Mouse (Mus musculus): ENCODE measurements around the gene Ikzf1.

The Ikzf1 gene

DNA sequence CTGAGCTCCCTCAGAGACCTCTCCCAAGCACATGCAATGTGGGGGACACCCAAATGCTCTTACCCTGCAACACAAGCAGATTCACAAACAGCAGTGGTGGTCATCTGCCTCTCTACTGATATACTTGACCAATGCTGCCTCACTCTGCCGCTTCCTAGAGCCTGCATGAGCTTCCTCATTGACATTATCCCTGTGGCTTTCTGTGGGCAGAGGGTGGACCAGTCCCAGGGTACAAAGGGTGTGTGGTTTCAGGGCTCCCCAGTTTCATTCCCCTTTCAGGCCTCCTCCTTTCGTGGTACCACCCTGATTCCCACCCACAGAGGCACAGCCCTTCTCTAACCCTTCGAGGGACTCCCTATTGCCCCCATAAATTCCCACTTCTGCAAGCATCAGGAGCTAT lies 92.4 kb downstream of the Ikzf1 start:
- POLR2A ChIA-PET, result interaction anchor here in 1 of 4 experiments (0.7 kb wide), 1 partner anchor 15 kb away, joined by 3 read pairs; no protein-coding TSS in a partner anchor
- CTCF ChIA-PET, result interaction anchor here in 1 of 4 experiments (1.2 kb wide), 1 partner anchor 11 kb away, joined by 4 read pairs; no protein-coding TSS in a partner anchor

DNA sequence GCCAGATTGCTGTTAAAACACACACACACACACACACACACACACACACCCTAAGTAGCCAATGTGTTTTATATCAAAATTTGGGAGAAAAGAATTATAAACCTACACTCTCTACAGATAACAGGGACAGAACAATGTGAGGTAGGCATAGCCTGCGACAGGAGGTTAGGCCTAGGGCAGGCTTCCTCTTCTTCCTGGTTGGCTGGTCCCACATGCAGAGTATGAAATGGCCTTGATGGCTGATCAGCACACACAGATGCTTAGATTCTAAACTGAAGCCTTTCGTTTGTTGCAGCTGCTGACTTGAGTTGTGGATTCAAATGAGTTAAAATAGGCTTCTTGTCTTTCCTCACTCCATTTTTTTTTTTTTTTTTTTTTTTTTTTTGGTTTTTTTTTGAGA lies 93.0 kb downstream of the Ikzf1 start:
- ChIA-PET POLR2A (interaction anchor here in 1 of 4 experiments (0.7 kb wide), 1 partner anchor 14 kb away, joined by 3 read pairs; no protein-coding TSS in a partner anchor), CTCF (interaction anchor here in 1 of 4 experiments (1.7 kb wide), 1 partner anchor 11 kb away, joined by 5 read pairs; no protein-coding TSS in a partner anchor)

DNA sequence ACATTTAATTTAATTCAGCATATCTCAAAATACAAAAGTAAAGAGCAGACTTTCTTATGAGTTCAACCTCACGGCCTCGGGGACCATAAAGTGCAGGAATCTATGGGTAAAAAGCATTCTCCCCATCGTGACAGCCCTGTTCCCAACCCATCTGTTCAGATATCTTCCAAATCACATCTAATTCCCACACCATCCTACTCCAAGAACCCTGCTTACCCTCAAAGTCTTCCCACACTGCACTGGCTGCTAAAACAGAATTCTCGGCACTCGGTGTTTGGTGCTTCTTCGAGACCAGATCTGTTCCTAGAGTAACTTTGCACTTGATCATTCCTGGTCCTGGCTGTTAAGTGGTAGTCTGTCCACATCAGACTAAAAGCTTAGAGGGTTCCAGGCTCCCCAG lies 93.5 kb downstream of the Ikzf1 start:
- CTCF ChIA-PET, result interaction anchor here in 2 of 4 experiments (0.5 to 3.1 kb wide), 3 partner anchors 10 to 31 kb away, joined by 4 to 16 read pairs (median 5); no protein-coding TSS in a partner anchor
- POLR2A ChIA-PET, result no interaction called here

DNA sequence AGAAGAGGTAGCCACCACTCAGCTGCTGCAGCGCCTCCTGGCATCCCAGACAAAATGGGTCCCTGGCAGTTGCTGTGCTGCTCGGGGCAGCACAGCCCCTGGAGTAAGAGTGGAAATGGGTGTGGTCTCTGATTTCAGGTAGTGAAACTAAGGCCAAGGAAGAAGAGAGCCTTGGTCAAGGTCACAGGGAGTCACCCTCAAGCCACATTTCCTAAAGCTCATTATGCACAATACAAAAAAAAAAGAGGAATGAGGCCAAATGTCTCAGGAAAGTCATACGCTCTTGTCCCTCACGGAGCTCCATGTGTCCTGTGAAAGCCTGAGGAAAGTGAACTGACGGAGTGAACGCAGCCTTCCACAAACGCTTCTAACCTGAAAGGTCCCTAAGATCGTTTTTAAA lies 96.9 kb downstream of the Ikzf1 start:
- CTCF ChIA-PET, result interaction anchor here in 1 of 4 experiments (0.6 kb wide), 1 partner anchor 152 kb away, joined by 3 read pairs; no protein-coding TSS in a partner anchor

DNA sequence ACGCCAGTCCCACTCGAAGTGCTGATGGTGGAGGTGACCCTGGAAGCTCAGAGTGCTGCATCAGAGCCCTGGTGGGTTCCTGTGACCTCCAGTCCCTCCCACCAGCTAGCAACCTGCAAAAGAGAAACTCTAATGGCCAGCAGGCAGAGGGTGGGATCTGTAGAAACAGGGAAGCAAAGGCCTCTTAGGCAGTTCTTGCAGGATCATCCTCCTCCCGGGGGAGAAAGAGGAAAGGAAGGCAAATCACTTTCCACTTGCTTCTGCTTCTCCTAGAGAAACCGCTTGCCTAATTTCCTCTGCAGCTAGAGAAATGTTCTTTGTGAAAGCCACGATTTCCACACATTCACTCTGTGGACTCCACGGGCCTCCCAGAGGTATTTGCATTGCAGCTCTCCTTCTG lies 100.7 kb downstream of the Ikzf1 start:
- CTCF ChIA-PET, result interaction anchor here in 1 of 4 experiments (3.2 kb wide), 1 partner anchor 228 kb away, joined by 10 read pairs; no protein-coding TSS in a partner anchor

More for the DNA sequence above, 96.9 kb downstream of the Ikzf1 start:
- POLR2A ChIA-PET, result interaction anchor here in 2 of 4 experiments (0.8 to 1.5 kb wide), 2 partner anchors 27 kb away, joined by 5 to 6 read pairs; partner anchors contain the start of gene Fignl1 (in 2 of the 2)

DNA sequence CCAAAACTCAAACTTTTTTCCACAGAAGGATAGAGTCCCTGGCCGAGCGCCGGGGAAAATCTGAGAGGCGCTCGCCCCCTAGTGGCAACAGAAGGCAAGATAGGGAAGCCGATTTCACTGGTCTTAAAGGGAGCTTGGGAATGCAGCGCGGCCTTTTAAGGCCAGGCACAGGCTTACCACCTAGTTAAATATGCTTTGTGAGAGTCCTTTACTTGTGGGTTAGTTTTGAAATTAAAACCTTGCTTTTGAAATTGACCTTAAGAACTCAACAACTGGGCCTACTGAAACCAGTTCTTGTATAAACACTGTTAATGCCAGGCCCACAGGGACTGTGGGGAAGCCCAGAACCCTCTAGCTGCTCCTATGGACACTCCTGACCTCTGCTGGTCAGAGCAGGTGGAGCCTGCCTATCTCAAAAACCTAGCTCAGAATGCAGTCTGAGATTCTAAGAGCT lies 103.7 kb downstream of the Ikzf1 start:
- POLR2A ChIA-PET, result interaction anchor here (0.6 to 2.9 kb wide), 30 partner anchors 9 to 327 kb away, joined by 3 to 35 read pairs (median 6); partner anchors contain the start of genes Spata48 (in 3 of the 4), Zpbp (in 3 of the 4) and Fignl1 (in 2 of the 4)

More for the DNA sequence above, 100.7 kb downstream of the Ikzf1 start:
- POLR2A ChIA-PET, result interaction anchor here in 2 of 4 experiments (0.6 to 1.5 kb wide), 3 partner anchors 14 to 23 kb away, joined by 3 read pairs; partner anchors contain the start of gene Fignl1 (in 1 of the 2)

DNA sequence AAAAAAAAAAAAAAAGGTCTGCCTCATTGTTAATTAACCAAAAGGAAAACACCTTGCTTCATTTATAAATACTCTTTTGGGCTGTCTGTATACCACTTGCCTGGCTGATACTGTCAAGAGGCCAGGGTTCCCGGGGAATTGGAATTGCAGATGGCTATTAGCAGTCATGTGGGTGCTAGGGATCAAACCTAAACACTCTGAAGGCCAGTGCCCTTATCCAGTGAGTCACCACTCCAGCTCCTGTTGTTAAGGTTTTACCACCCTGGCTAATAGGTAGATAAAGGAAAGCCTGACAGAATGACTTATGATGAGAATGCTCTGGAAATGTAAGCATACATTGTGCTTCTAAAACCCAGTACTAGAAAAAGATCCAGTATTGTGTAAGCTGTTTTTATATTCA lies 109.8 kb downstream of the Ikzf1 start:
- ChIA-PET CTCF (interaction anchor here in 3 of 4 experiments (0.7 to 1.3 kb wide), 3 partner anchors 25 to 184 kb away, joined by 4 to 6 read pairs (median 5); no protein-coding TSS in a partner anchor), POLR2A (interaction anchor here (0.5 to 9.2 kb wide), 9 partner anchors 13 to 332 kb away, joined by 3 to 118 read pairs (median 4); partner anchors contain the start of genes Fignl1 (in 2 of the 4), Spata48 (in 1 of the 4) and Zpbp (in 1 of the 4))

More for the DNA sequence above, 103.7 kb downstream of the Ikzf1 start:
- CTCF ChIA-PET, result interaction anchor here (0.5 to 3.3 kb wide), 152 partner anchors 8 to 1328 kb away, joined by 3 to 79 read pairs (median 4); partner anchors contain the start of genes Fignl1 (in 4 of the 4), Spata48 (in 4 of the 4) and Zpbp (in 4 of the 4)

DNA sequence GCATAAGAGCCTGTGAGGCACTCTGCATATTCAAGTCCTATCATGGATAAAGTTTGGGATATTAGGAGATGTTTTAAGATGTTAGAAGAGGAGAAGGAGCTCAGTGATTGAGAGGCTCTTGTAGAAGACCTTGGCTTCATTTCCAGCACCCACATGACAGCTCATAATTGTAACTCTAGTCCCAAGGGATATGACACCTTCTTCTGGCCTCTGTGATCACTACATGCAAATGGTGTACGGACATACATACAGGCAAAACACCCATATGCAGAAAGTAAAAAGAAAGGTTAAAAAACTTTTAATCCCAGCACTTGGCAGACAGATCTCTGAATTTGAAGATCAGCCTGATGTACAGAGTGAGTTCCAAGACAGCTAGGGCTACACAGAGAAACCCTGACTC lies 113.9 kb downstream of the Ikzf1 start:
- POLR2A ChIA-PET, result interaction anchor here (0.5 to 9.2 kb wide), 15 partner anchors 9 to 337 kb away, joined by 3 to 118 read pairs (median 5); partner anchors contain the start of genes Fignl1 (in 3 of the 4), Spata48 (in 1 of the 4) and Zpbp (in 1 of the 4)
- CTCF ChIA-PET, result interaction anchor here (0.9 to 1.6 kb wide), 5 partner anchors 10 to 176 kb away, joined by 3 to 13 read pairs (median 4); partner anchors contain the start of gene Fignl1 (in 1 of the 4)

DNA sequence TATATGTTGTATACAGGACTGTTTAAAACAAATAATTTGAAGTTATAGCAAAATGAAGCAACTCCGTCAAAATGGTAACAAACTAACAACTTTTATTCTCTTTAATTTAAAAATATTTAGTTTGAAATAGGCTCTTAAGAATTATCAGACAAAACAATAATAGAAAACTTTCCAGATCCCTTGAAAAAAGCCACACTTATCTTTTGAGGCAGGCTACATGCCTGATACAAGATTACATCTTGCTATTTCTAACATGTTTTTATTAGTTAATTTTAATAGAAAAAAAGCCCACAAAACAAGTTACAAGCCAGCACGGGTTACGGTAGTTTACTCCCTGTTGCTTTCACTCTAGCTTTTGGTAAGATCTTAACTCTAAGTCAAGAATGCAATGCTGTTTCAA lies 115.5 kb downstream of the Ikzf1 start:
- CTCF ChIA-PET, result interaction anchor here in 3 of 4 experiments (0.9 to 3.2 kb wide), 5 partner anchors 12 kb away, joined by 3 to 15 read pairs (median 5); no protein-coding TSS in a partner anchor
- POLR2A ChIA-PET, result interaction anchor here in 3 of 4 experiments (0.6 to 9.2 kb wide), 13 partner anchors 8 to 99 kb away, joined by 3 to 118 read pairs (median 5); partner anchors contain the start of gene Fignl1 (in 2 of the 3)

DNA sequence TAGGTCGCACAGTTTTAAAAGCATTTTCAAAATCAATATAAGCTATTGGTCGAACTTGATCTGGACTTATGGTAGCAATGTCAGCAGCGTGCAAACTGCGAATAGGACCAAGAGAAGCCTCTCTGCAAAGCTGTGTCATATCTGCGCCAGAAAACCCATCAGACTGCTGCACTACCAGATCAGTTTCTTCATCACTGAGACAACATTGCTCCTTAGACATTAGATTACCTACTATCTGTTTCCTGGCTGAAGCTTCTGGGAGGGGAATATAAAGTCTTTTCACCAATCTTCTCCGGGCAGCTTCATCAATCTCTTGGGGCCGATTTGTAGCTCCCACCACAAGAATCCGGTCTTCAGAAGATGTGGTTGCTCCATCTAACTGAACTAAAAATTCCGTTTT lies 116.3 kb downstream of the Ikzf1 start:
- CTCF ChIA-PET, result interaction anchor here (0.6 to 3.2 kb wide), 6 partner anchors 8 to 13 kb away, joined by 3 to 15 read pairs (median 6); no protein-coding TSS in a partner anchor
- POLR2A ChIA-PET, result interaction anchor here in 3 of 4 experiments (0.6 to 9.2 kb wide), 13 partner anchors 7 to 134 kb away, joined by 3 to 118 read pairs (median 5); partner anchors contain the start of gene Fignl1 (in 2 of the 3)

DNA sequence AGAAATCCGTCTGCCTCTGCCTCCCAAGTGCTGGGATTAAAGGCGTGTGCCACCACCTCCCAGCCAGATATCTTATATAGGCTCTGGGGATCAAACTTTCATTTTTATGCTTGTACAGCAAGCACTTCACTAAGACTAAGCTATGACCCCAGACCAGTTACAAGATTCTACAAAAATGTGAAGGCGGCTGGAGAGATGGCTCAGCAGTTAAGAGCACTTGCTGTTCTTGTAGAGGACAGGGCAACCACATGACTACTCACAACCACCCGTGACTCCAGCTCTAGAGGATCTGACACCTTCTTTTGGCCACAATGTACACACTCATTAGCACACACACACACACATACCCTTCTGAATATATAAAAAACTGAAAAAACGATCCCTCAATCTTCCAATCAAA lies 119.6 kb downstream of the Ikzf1 start:
- POLR2A ChIA-PET, result interaction anchor here in 3 of 4 experiments (0.7 to 2.9 kb wide), 12 partner anchors 9 to 119 kb away, joined by 3 to 21 read pairs (median 3); no protein-coding TSS in a partner anchor
- CTCF ChIA-PET, result interaction anchor here in 2 of 4 experiments (1.0 to 1.7 kb wide), 3 partner anchors 16 to 305 kb away, joined by 3 to 7 read pairs (median 4); no protein-coding TSS in a partner anchor

DNA sequence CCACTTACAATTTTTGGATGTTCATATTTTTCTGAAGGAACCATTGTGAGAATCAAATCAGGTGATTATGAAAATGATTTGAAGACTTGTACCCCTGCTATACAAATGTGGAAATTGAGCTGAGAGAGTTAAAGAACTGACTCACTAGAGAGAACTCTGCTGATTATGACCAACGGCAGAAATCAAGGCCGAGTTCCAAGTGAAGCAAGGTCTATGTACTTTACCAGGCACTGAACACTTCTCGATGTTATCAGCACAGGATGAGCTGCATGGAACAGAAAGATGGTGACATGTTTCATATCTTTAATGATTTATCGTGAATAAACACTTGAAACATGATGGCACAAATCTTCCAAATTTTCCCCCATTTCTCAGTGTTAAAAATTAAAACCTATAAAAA lies 121.1 kb downstream of the Ikzf1 start:
- ChIA-PET POLR2A (interaction anchor here (0.6 to 8.3 kb wide), 16 partner anchors 9 to 344 kb away, joined by 3 to 359 read pairs (median 42); partner anchors contain the start of genes Spata48 (in 1 of the 4) and Zpbp (in 1 of the 4)), CTCF (interaction anchor here in 2 of 4 experiments (1.2 to 1.5 kb wide), 2 partner anchors 17 to 18 kb away, joined by 3 to 6 read pairs; no protein-coding TSS in a partner anchor)

DNA sequence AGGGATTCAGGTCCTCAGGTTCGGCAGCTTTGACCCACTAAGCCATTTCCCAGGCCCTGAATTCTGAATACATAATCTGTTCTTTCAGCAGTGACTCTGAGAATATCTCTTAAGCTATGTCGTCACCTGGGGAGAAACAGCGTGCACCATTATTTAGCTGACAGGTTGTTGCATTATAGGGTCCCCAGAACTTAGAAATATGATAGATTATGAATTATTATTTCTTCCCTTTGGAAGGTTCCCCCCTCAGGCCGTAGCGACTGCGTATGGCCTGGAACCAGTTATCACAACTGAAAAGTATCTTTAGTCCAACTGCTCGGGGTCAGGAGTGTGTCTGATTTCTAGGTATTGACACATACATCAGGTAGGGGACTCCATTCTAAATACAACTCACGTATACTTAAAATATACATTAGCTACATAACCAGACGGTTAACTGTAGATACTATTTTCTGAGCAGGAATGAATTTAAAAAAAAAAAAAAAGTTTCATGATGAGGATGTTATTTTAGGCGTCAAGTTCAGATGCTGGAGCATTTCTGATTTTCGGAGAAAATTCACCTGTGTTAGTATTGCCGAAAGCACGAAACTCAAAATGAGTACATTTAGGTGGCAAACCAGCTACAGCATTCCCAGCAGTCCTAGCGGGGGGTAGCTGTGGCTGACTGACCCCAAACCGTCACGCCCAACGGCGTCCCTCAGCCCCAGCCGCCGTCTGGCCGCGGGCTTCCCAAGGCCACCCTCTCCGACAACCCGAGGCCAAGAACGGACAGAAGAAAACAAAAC lies 123.4 kb downstream of the Ikzf1 start:
- ChIA-PET CTCF (interaction anchor here in 3 of 4 experiments (0.7 to 6.0 kb wide), 12 partner anchors 9 to 347 kb away, joined by 3 to 62 read pairs (median 4); partner anchors contain the start of gene Spata48 (in 1 of the 3)), POLR2A (interaction anchor here (0.6 to 8.3 kb wide), 102 partner anchors 9 to 1199 kb away, joined by 3 to 359 read pairs (median 6); partner anchors contain the start of genes Cobl (in 1 of the 4), Spata48 (in 1 of the 4) and Zpbp (in 1 of the 4))

DNA sequence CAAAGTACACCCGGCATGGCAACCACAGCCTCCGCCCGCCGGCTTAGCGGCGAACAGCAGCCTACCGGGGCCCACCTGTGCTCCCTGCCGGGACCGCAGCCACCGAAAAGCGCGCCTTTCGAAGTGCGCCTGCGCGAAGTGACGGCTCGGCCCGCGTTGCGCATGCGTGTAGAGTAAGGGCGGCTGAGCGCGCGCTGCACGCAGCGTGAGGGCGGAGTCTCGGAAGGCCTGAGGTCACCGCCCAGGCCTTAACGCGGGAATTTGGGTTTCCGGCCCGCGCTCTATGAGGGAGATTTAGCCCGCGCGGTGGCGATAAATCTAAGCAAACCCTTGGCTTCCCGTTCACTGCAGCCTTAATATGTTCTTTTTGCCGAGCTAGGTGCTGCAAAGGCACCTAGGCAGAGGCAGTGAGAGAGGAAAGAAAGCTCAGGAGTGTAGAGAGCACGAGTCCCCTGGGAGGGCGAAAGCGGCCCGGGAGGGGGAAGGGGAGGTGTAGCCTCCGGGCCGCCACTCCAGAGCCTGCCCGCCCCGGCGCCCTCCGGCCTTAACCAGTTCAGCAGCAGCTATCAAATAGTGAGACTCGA lies 124.1 kb downstream of the Ikzf1 start, which contains the start of gene Fignl1:
Fignl1 (minus strand) TSS at position 143 of the 584 bp plus-strand sequence.
- POLR2A ChIA-PET, result interaction anchor here (0.5 to 8.3 kb wide), 159 partner anchors 8 to 1712 kb away, joined by 3 to 359 read pairs (median 5); partner anchors contain the start of genes Spata48 (in 2 of the 4), Zpbp (in 2 of the 4) and Cobl (in 1 of the 4)
- CTCF ChIA-PET, result interaction anchor here (0.6 to 6.0 kb wide), 37 partner anchors 8 to 562 kb away, joined by 3 to 62 read pairs (median 4); partner anchors contain the start of genes Spata48 (in 3 of the 4) and Zpbp (in 1 of the 4)

DNA sequence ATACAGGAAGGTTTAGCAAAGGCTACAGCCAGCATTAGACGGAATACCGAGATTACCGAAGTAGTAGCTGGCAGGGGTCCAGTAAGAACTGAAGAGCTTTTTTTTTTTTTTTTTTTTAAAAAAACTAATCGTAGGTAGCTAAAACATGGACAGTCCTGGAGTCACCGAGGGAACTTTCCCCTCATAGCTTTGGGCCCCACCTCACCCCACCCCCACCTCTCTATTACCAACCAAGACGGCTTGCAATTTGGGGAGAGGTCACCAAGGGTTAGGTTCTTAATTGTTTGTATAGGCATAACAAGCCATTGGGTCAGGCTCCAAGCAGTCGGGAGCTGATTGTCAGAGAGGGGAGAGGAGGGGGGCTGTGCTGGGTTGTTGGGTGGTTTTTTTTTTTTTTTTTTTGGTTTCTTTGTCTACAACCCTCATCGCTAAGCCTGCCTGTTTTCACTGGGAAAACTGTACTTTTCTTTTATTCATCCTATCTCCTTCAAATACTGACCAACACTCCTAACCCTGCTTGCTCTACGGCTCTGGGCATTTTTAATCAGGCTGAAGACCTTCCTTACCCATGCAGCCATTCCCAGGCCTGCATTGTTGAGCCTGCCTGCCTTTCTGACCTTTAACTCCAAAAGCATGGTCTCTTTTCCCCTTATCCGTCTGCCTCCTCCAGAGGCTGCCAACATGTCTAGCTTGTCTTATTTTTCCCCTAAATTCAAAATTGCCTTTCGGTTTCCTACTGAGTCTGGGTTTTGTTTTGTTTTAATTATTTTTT lies 124.8 kb downstream of the Ikzf1 start:
- POLR2A ChIA-PET, result interaction anchor here (0.5 to 8.3 kb wide), 163 partner anchors 9 to 1712 kb away, joined by 3 to 359 read pairs (median 5); partner anchors contain the start of genes Spata48 (in 2 of the 4), Zpbp (in 2 of the 4) and Cobl (in 1 of the 4)
- CTCF ChIA-PET, result interaction anchor here (0.5 to 6.0 kb wide), 42 partner anchors 9 to 562 kb away, joined by 3 to 62 read pairs (median 4); partner anchors contain the start of genes Spata48 (in 3 of the 4) and Zpbp (in 1 of the 4)

Measured in embryonic stem cell, embryonic (primary cell).